Mouse (Mus musculus) kidney, adult 8-10 months (tissue): ENCODE measurements at regions not wholly inside any gene's neighbourhood (a gene's known extent, or its start where the extent isn't known, plus 50 kb on each side); places are given as distances from the start of the nearest gene placed in this dataset.

Experiments used
- DNase-seq, 2 experiments: peaks; one replicate each; pipeline ENCODE4 v3.0.0; 2022

- DNase-seq: no peak
Observed at GRCm38 (mm10) chrX:77190863-77191262, 319.9 kb upstream of the Tbl1x start.

GRCm38 (mm10) chrX:77208726-77209125 is 302.1 kb upstream of the Tbl1x start:
- DNase-seq: peak in 1 of 2 experiments; percentile 9

GRCm38 (mm10) chrX:77219355-77219754 is 291.5 kb upstream of the Tbl1x start:
- DNase-seq: no peak
